Mouse (Mus musculus) frontal cortex, adult 2 months (tissue): ENCODE measurements around the gene Tmem247. TPM values are rescaled to one million over a fixed set of nuclear protein-coding genes. Genes with fewer than 3 reads are reported as not detected.

Experiments used
- DNase-seq, 2 experiments: peaks; one replicate each; pipeline ENCODE4 v3.0.0; 2022; ENCODE audit warnings: low spot score in 1 of 2; ENCODE audit errors: extremely low spot score in 1 of 2
- polyA plus RNA-seq: library from polyadenylated mRNA; depleted of rRNA; stranded (reverse); fragments of >200 nt; gene quantifications from 2 replicates; pipeline ENCODE4 v1.2.3, GENCODE M21; 2012; rRNA removed

Gene Tmem247
- polyA plus RNA-seq = not detected in 2 replicates

- DNase-seq = no peak
Measured at GRCm38 (mm10) chr17:86917048-86917447, at the start of gene Tmem247. Tmem247 (plus strand) TSS chr17:86917348.

DNA sequence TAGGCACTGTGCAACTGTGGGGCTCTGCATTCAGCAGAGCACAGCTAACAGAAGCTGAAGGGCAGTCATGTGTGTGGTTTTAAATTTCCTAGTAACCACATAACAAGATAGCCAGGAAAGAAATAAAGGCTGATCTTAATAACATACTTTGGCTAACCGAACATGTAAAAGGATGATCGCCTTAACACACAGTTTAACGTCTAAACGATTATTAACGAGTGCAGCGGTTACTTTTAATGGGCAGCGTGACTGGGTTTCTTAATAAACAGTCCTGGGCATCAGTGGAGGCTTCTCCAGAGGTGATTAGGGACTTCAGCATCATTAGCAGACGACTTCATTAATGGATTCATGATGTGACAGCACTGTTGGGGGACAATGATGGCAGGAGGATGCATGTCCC lies 46.6 kb upstream of the Tmem247 start:
- no peak for DNase-seq

DNA sequence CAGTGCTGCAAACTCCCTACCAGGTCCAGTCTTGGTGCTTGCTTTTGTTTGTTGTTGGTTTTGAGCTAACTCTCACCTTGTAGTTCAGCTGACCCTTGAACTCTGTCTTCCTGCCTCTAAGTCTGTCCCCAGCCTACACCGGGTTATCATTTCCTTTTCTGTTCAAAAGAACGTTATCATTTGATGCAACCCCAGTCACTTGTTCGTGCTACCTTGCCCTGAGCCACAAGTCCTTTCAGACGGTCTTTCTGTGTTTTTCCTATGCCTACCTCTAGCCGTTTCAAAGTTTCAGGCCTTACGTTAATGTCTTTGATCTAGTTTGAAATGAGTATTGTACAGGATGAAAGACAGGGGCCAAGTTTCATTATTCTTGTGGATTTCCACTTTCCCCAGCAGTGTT lies 44.5 kb upstream of the Tmem247 start:
- DNase-seq = no peak

GRCm38 (mm10) chr17:86876940-86877339 lies 40.2 kb upstream of the Tmem247 start:
- no peak for DNase-seq

- DNase-seq = no peak
Measured at GRCm38 (mm10) chr17:86877747-86878146, 39.4 kb upstream of the Tmem247 start.

DNA sequence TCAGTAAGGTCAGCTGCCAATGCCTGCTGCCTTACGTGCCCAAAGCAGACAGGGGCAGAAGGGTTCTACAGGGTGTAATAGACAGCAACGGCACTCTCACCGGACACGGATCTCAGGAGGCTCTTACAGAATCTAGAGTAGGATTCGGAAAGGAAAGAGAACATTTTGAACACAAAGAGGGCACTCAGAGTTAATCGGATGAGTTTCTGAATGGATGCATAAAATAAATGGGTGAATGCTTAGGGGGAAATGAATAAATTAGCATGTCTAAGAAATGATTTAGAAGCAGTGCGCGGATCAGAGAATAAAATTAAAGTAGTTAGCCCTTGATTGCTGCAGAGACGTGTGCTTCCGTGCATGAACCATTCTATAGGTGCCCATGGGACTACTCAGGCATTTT lies 37.1 kb upstream of the Tmem247 start:
- DNase-seq = no peak

GRCm38 (mm10) chr17:86880461-86881044 lies 36.6 kb upstream of the Tmem247 start:
- no peak for DNase-seq

- DNase-seq = no peak
Measured at GRCm38 (mm10) chr17:86895191-86895590, 22.0 kb upstream of the Tmem247 start.

DNA sequence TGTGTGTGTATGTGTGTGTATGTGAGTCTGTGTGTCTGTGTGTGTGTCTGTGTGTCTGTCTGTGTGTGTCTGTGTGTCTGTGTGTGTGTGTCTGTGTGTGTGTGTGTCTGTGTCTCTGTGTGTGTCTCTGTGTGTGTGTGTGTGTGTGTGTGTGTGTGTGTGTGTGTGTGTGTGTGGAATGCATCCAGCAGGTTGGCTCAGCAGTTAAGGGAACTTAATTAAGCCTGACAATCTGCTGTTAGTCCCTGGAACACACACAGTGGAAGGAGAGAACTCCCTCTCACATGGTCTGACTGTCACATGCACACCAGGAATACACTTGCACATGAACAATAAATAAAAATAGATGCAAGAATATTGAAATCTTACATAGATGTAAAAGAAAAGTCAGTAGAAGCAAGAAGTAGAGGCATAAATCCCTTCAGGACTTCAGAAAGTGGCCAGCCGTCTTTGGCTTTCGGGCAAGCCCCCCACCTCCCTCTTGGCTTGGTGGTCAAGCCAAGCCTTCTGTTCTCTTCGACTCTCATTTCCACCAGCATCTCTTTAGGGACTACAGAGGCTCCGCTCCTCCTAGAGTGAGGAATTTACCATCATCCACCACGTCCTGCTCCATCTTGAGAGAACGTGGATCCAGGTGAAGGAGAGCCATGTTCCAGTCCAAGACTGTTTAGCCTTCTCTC lies 19.5 kb upstream of the Tmem247 start:
- DNase-seq = no peak

DNA sequence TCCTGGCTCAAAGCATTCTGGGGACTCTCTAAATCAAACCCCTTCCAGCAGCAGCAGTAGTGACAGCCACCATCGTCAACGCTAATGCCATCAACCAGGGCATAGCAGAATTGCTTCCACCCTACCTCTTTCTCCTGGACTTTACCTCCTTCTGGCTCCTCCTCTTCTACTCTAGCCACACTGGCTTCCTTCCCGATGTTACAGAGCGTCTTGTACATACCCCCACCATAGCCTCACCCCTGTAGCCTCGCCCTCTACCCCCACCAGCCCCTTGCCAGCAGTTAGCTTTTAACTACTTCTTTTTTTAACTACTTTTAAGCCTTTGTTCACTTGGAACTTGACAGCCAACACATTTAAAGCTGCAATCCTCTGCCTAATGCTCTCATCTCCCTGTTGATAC lies 17.3 kb upstream of the Tmem247 start:
- no peak for DNase-seq

DNA sequence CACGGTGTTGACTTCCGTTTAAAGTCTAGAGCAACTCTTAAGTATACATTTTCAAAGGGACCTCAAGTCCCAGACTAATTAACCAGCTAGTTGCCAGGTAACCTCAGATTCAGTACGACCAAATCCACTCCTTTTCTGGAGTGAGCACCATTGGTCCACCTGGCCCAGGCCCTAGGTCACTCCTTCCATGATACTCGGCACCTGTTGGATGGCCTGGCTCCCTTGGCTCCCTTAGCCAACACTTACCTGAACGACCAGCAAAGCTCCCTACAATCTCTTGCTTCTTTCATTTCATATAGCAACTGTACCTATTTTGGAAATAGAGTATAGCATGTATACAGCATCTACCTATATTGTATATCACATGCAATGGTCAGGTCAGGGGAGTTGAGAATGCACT lies 16.6 kb upstream of the Tmem247 start:
- no peak for DNase-seq

- DNase-seq = no peak
Measured at GRCm38 (mm10) chr17:86902399-86903067, 14.6 kb upstream of the Tmem247 start.

DNA sequence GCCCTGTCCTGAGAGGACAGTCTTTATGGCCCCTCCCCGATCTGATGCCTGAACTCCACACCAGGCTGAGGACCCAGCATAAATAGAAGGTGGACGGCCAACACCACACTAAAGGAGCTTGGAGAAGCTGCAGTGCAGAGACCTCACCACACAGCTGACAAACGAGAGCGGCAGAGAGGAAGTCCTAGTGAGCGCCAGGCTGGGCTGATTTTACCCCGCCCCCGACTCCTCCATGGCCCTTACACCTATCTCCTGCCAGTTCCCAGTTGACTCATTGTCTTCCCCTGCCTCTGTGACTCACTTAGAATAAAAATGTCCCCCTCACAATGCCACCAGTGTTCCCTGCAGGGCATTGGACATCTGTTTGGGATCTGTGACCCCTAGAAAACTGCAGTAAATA lies 13.6 kb upstream of the Tmem247 start:
- DNase-seq = peak in 1 of 2 experiments; percentile 60

GRCm38 (mm10) chr17:86904206-86904605 lies 12.9 kb upstream of the Tmem247 start:
- no peak for DNase-seq

GRCm38 (mm10) chr17:86905297-86906135 lies 11.6 kb upstream of the Tmem247 start:
- peak in 1 of 2 experiments; percentile 54 for DNase-seq

GRCm38 (mm10) chr17:86906136-86906461 lies 11.0 kb upstream of the Tmem247 start:
- peak; percentile 49 to 96 for DNase-seq

DNA sequence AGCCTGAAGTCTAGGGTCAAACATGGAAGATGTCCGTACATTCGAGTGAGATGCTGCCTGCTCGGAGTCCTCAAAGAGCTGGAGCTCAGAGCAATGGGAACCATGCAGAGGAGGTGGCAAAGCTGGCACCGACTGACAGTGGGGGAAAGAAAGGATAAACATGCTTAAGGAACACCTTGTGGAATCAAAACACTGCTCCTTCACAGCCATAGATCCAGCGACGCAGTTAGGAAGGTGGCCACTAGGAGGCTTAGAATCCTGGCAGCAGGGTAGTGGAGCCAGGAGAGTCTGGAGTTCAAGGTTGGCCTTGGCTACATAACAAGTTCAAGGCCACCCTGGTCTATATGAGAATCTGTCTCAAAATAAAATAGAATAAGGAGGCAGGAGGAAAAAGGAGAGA lies 10.5 kb upstream of the Tmem247 start:
- DNase-seq = no peak

GRCm38 (mm10) chr17:86907092-86907491 lies 10.1 kb upstream of the Tmem247 start:
- DNase-seq = no peak

DNA sequence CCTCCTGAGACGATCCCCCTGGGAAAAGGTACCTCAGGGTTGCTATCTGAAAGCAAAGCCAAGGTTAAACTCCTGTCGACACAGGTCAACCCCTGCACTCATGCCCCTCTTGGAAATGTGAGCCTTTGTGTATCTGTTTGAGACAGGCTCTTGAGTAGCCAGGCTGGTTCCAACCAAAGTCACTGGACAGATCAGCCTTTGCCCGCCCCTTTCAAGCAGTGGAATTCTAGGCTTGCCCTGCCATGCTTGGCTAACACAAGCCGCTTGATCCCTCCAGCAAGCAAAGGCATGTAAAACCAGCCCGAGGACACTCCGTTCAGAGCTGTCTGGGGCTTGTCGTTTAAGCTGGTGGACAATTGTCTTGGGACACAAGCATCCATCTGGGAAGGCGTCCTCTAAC lies 8.8 kb upstream of the Tmem247 start:
- no peak for DNase-seq

DNA sequence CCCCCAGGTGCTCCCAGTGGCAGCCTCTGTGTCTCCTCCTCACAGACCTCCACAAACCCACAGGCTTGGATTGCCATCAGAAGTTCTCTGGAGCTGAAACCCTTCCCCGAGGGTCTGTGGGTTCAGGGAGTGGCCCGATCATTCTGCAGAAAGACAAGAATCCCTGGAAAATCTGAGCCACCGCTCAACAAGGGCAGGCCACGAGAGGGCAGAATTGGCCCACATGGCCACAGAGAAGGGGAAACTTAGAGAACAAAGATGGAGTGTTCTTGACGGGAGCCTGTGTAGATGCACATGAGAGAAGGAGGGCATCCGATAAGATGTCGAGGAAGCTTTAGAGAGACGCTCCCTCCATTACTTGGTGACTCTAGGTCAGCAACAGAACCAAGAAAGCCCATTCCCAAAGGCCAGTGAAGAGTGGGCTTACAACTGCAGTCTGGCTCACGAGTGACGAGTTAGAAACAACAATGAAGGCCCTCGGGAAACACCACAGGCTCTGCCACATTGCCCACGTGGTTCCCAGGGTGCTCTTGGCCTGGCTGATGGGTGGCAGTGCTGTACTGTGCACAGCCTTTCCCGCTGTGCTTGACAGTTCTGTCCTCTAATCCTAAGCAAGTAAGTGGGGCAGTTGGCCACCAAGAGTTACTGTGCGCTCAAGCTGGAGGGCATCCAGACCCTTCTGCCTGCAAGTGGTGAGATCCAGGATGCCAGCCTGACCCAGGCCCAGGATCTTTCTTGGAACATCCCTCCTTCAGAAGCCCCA lies 7.2 kb upstream of the Tmem247 start:
- DNase-seq = peak in 1 of 2 experiments; percentile 63
